Mouse (Mus musculus) splenic B cell, adult 2 months (primary cell): ENCODE measurements around the gene Mdga2.

Experiments
- DNase-seq: peaks from one replicate; pipeline ENCODE4 v3.0.0-alpha.2; 2011; ENCODE audit warnings: low read depth, low spot score
- H3K27me3 ChIP-seq: 2 replicates; pipeline ENCODE4 v1.6.1; 2012; ENCODE audit warnings: mild to moderate bottlenecking, low read length, moderate library complexity, mixed read lengths; ENCODE audit not compliant: control insufficient read depth, poor library complexity, insufficient read depth, severe bottlenecking
- H3K36me3 ChIP-seq: 2 replicates; pipeline ENCODE4 v1.6.1; 2012; ENCODE audit warnings: mild to moderate bottlenecking, low read length, moderate library complexity, mixed read lengths; ENCODE audit not compliant: control insufficient read depth, poor library complexity, insufficient read depth, severe bottlenecking

Gene Mdga2

GRCm38 (mm10) chr12:67123874-67124273, 98.5 kb downstream of the Mdga2 start:
- no peak for DNase-seq
- H3K27me3 ChIP-seq, result no peaks in the 10 kb centered on the region
- H3K36me3 ChIP-seq, result no peaks in the 10 kb centered on the region

GRCm38 (mm10) chr12:67118652-67119515, 103.5 kb downstream of the Mdga2 start:
- Histone ChIP-seq H3K36me3 (no peaks in the 10 kb centered on the region; the same call in 1 of the 2 replicates), H3K27me3 (no peaks in the 10 kb centered on the region)
- no peak for DNase-seq

- H3K36me3 ChIP-seq, result no peaks in the 10 kb centered on the region
- no peak for DNase-seq
- H3K27me3 ChIP-seq, result no peaks in the 10 kb centered on the region
Observed at GRCm38 (mm10) chr12:67104171-67104570, 118.2 kb downstream of the Mdga2 start.

- Histone ChIP-seq H3K36me3 (no peaks in the 10 kb centered on the region), H3K27me3 (no peaks in the 10 kb centered on the region)
- DNase-seq, result no peak
Observed at GRCm38 (mm10) chr12:67094414-67094813, 127.9 kb downstream of the Mdga2 start.

- no peaks in the 10 kb centered on the region for H3K36me3 ChIP-seq
- H3K27me3 ChIP-seq, result no peaks in the 10 kb centered on the region
- no peak for DNase-seq
Observed at GRCm38 (mm10) chr12:67090420-67090965, 131.9 kb downstream of the Mdga2 start.

- Histone ChIP-seq H3K27me3 (no peaks in the 10 kb centered on the region), H3K36me3 (no peaks in the 10 kb centered on the region)
- peak; percentile 51 for DNase-seq
Observed at GRCm38 (mm10) chr12:67059136-67060014, 163.0 kb downstream of the Mdga2 start.

GRCm38 (mm10) chr12:67056621-67057020, 165.7 kb downstream of the Mdga2 start:
- no peaks in the 10 kb centered on the region for H3K36me3 ChIP-seq
- no peaks in the 10 kb centered on the region for H3K27me3 ChIP-seq
- no peak for DNase-seq

- Histone ChIP-seq H3K36me3 (no peaks in the 10 kb centered on the region), H3K27me3 (no peaks in the 10 kb centered on the region)
- no peak for DNase-seq
Observed at GRCm38 (mm10) chr12:67045099-67045750, 177.1 kb downstream of the Mdga2 start.

- DNase-seq, result no peak
- Histone ChIP-seq H3K36me3 (no peaks in the 10 kb centered on the region), H3K27me3 (no peaks in the 10 kb centered on the region)
Observed at GRCm38 (mm10) chr12:67041865-67042264, 180.5 kb downstream of the Mdga2 start.

GRCm38 (mm10) chr12:67035509-67036261, 186.7 kb downstream of the Mdga2 start:
- DNase-seq, result no peak
- Histone ChIP-seq H3K27me3 (no peaks in the 10 kb centered on the region), H3K36me3 (no peaks in the 10 kb centered on the region)

- Histone ChIP-seq H3K36me3 (no peaks in the 10 kb centered on the region), H3K27me3 (no peaks in the 10 kb centered on the region)
- DNase-seq, result no peak
Observed at GRCm38 (mm10) chr12:67017192-67017591, 205.2 kb downstream of the Mdga2 start.

GRCm38 (mm10) chr12:67011368-67011767, 211.0 kb downstream of the Mdga2 start:
- DNase-seq, result no peak
- Histone ChIP-seq H3K27me3 (no peaks in the 10 kb centered on the region), H3K36me3 (no peaks in the 10 kb centered on the region)

GRCm38 (mm10) chr12:67010318-67010717, 212.0 kb downstream of the Mdga2 start:
- Histone ChIP-seq H3K27me3 (no peaks in the 10 kb centered on the region), H3K36me3 (no peaks in the 10 kb centered on the region)
- DNase-seq, result no peak

GRCm38 (mm10) chr12:67009191-67009590, 213.2 kb downstream of the Mdga2 start:
- no peaks in the 10 kb centered on the region for H3K36me3 ChIP-seq
- H3K27me3 ChIP-seq, result no peaks in the 10 kb centered on the region
- DNase-seq, result no peak
